In genomic region chr2:14774857-14775495, GRCm38 (mm10) we compare ENCODE assay signal across 18 mouse cellular contexts.
DNase-seq lines count a peak whose midpoint lies in the region; ATAC-seq lines count a peak whose summit lies in the region.
"Had no signal": no experiment of that assay in that cellular context is flagged by ENCODE, and none has a peak within 500 bp of the region (broad histone marks: within the 10 kb centered on the region; RNA-seq: fewer than 3 reads in every experiment).

No protein-coding gene starts in this region.

- no peak for DNase-seq in forebrain, embryonic 10.5 days (ENCODE audit: extremely low spot score, low spot score)
- peak; percentile 6 for DNase-seq in left cerebral cortex, postnatal 4 days
- no peak for DNase-seq in left cerebral cortex, postnatal 36 days (ENCODE audit: low spot score in 2 of 2)
- DNase-seq in adrenal gland, adult 2 months: no peak
- DNase-seq: adrenal gland, postnatal 25 days; cerebellum, postnatal 36 days; gastrocnemius, postnatal 14 days; heart, postnatal 10 days; liver, postnatal 0 days; right cerebral cortex, postnatal 25 days had no signal

- peak; percentile 79 for ATAC-seq in forebrain, embryonic 13.5 days
- ATAC-seq in forebrain, embryonic 15.5 days (replicated peaks): peak; percentile 84; the same call in 1 of the 2 replicates
- ATAC-seq in neural tube, embryonic 13.5 days (ENCODE audit: low read depth): peak; percentile 75; the same call in 1 of the 2 replicates
- no peak for ATAC-seq in intestine, embryonic 15.5 days
- ATAC-seq: intestine, embryonic 16.5 days; liver, postnatal 0 days had no signal

- no peak overlapping the region for H3K9ac ChIP-seq in forebrain, embryonic 13.5 days
- no peak overlapping the region for H3K9ac ChIP-seq in forebrain, embryonic 15.5 days (replicated peaks)
- no peak overlapping the region for H3K9ac ChIP-seq in neural tube, embryonic 13.5 days
- H3K9ac ChIP-seq in intestine, embryonic 15.5 days: no peak overlapping the region
- H3K9ac ChIP-seq: embryonic facial prominence, embryonic 12.5 days; limb, embryonic 15.5 days; liver, postnatal 0 days; midbrain, embryonic 12.5 days had no signal

- H3K4me1 ChIP-seq in forebrain, embryonic 13.5 days: no peaks in the 10 kb centered on the region
- H3K4me1 ChIP-seq in forebrain, embryonic 10.5 days: no peaks in the 10 kb centered on the region
- no peaks in the 10 kb centered on the region for H3K4me1 ChIP-seq in forebrain, embryonic 15.5 days
- 0 out of 2 replicates have a peak, but pooled peaks cover 5% of the 10 kb centered on the region for H3K4me1 ChIP-seq in neural tube, embryonic 13.5 days (replicated peaks)
- no peaks in the 10 kb centered on the region for H3K4me1 ChIP-seq in intestine, embryonic 15.5 days (replicated peaks)
- H3K4me1 ChIP-seq: embryonic facial prominence, embryonic 12.5 days; limb, embryonic 15.5 days; midbrain, embryonic 12.5 days had no signal

- no peaks in the 10 kb centered on the region for H3K9me3 ChIP-seq in forebrain, embryonic 13.5 days (replicated peaks)
- no peaks in the 10 kb centered on the region for H3K9me3 ChIP-seq in forebrain, embryonic 10.5 days
- no peaks in the 10 kb centered on the region for H3K9me3 ChIP-seq in forebrain, embryonic 15.5 days
- no peaks in the 10 kb centered on the region for H3K9me3 ChIP-seq in neural tube, embryonic 13.5 days
- H3K9me3 ChIP-seq in intestine, embryonic 15.5 days: no peaks in the 10 kb centered on the region
- H3K9me3 ChIP-seq: embryonic facial prominence, embryonic 12.5 days; limb, embryonic 15.5 days; midbrain, embryonic 12.5 days had no signal

- intact Hi-C loops in left cerebral cortex, postnatal 4 days (cut with DNase I): no loop called here
- intact Hi-C loops in left cerebral cortex, postnatal 36 days (cut with DNase I): no loop called here

- H3K4me2 ChIP-seq in forebrain, embryonic 13.5 days: no peak overlapping the region
- no peak overlapping the region for H3K4me2 ChIP-seq in forebrain, embryonic 15.5 days (replicated peaks)
- H3K4me2 ChIP-seq in neural tube, embryonic 13.5 days: no peak overlapping the region
- H3K4me2 ChIP-seq in intestine, embryonic 15.5 days (replicated peaks): no peak overlapping the region
- H3K4me2 ChIP-seq: embryonic facial prominence, embryonic 12.5 days; limb, embryonic 15.5 days; midbrain, embryonic 12.5 days had no signal

- WGBS in forebrain, embryonic 13.5 days: 69% methylated on average over 3 of the region's 3 CpGs
- 82% methylated on average over 3 of the region's 3 CpGs for WGBS in forebrain, embryonic 10.5 days
- 69% methylated on average over 3 of the region's 3 CpGs for WGBS in forebrain, embryonic 15.5 days
- 55% methylated on average over 3 of the region's 3 CpGs for WGBS in neural tube, embryonic 13.5 days
- WGBS in intestine, embryonic 15.5 days: 71% methylated on average over 3 of the region's 3 CpGs

- no peak overlapping the region for H3K27ac ChIP-seq in forebrain, embryonic 13.5 days
- H3K27ac ChIP-seq in forebrain, embryonic 10.5 days: no peak overlapping the region
- H3K27ac ChIP-seq in forebrain, embryonic 15.5 days (replicated peaks): no peak overlapping the region; the same call in 1 of the 2 replicates
- H3K27ac ChIP-seq in neural tube, embryonic 13.5 days (replicated peaks): 0 out of 2 replicates have a peak overlapping the region, but pooled peaks have one; percentile 38
- no peak overlapping the region for H3K27ac ChIP-seq in intestine, embryonic 15.5 days
- H3K27ac ChIP-seq: embryonic facial prominence, embryonic 12.5 days; limb, embryonic 15.5 days; midbrain, embryonic 12.5 days had no signal

- H3K4me3 ChIP-seq in forebrain, embryonic 13.5 days: no peak overlapping the region
- H3K4me3 ChIP-seq in forebrain, embryonic 10.5 days: no peak overlapping the region
- H3K4me3 ChIP-seq in forebrain, embryonic 15.5 days: no peak overlapping the region
- H3K4me3 ChIP-seq in neural tube, embryonic 13.5 days: no peak overlapping the region
- no peak overlapping the region for H3K4me3 ChIP-seq in intestine, embryonic 15.5 days (replicated peaks)
- H3K4me3 ChIP-seq: embryonic facial prominence, embryonic 12.5 days; limb, embryonic 15.5 days; midbrain, embryonic 12.5 days had no signal

- H3K36me3 ChIP-seq in forebrain, embryonic 13.5 days (ENCODE audit: poor library complexity, severe bottlenecking): no peaks in the 10 kb centered on the region
- no peaks in the 10 kb centered on the region for H3K36me3 ChIP-seq in forebrain, embryonic 10.5 days (replicated peaks)
- H3K36me3 ChIP-seq in forebrain, embryonic 15.5 days: no peaks in the 10 kb centered on the region
- no peaks in the 10 kb centered on the region for H3K36me3 ChIP-seq in neural tube, embryonic 13.5 days
- no peaks in the 10 kb centered on the region for H3K36me3 ChIP-seq in intestine, embryonic 15.5 days
- H3K36me3 ChIP-seq: embryonic facial prominence, embryonic 12.5 days; limb, embryonic 15.5 days; midbrain, embryonic 12.5 days had no signal

- H3K27me3 ChIP-seq in forebrain, embryonic 13.5 days: no peaks in the 10 kb centered on the region
- no peaks in the 10 kb centered on the region for H3K27me3 ChIP-seq in forebrain, embryonic 10.5 days (ENCODE audit: poor library complexity, severe bottlenecking)
- no peaks in the 10 kb centered on the region for H3K27me3 ChIP-seq in forebrain, embryonic 15.5 days
- no peaks in the 10 kb centered on the region for H3K27me3 ChIP-seq in neural tube, embryonic 13.5 days
- no peaks in the 10 kb centered on the region for H3K27me3 ChIP-seq in intestine, embryonic 15.5 days (replicated peaks)
- H3K27me3 ChIP-seq: embryonic facial prominence, embryonic 12.5 days; limb, embryonic 15.5 days; midbrain, embryonic 12.5 days had no signal
